Mouse (Mus musculus): ENCODE data around the gene Tbx20. TPM values are rescaled to one million over a fixed set of nuclear protein-coding genes. Genes with fewer than 3 reads are reported as not detected.
A peak's percentile ranks its signal among the peaks of the same experiment; 100 is the strongest.

The Tbx20 gene
- polyA plus RNA-seq, 1 experiment from 2014 or later: 0.39 TPM

GRCm38 (mm10) chr9:24744958-24745357, 29.1 kb downstream of the Tbx20 start:
- 94% methylated on average over 5 of the region's 5 CpGs for WGBS
- no peaks in the 10 kb centered on the region for H3K36me3 ChIP-seq
- H3K4me3 ChIP-seq: no peak overlapping the region
- DNase-seq (ENCODE audit: low spot score): no peak
- H3K27me3 ChIP-seq (ENCODE audit: low read depth, poor library complexity, severe bottlenecking): no peaks in the 10 kb centered on the region
- H3K27ac ChIP-seq (replicated peaks): no peak overlapping the region
- no peaks in the 10 kb centered on the region for H3K9me3 ChIP-seq (replicated peaks)
- no peaks in the 10 kb centered on the region for H3K4me1 ChIP-seq

GRCm38 (mm10) chr9:24701246-24701645, 72.9 kb downstream of the Tbx20 start:
- Histone ChIP-seq H3K27me3 (ENCODE audit: low read depth, poor library complexity, severe bottlenecking) (peaks cover 11% of the 10 kb centered on the region), H3K4me3 (no peak overlapping the region), H3K9me3 (replicated peaks) (peaks cover 9% of the 10 kb centered on the region; the same call in 1 of the 2 replicates), H3K36me3 (no peaks in the 10 kb centered on the region), H3K27ac (replicated peaks) (no peak overlapping the region), H3K4me1 (peaks cover 3% of the 10 kb centered on the region; the same call in 1 of the 2 replicates)
- no peak for DNase-seq (ENCODE audit: low spot score)

- peak overlapping the region; percentile 69 for H3K27ac ChIP-seq (replicated peaks)
- peak overlapping the region; percentile 66 for H3K4me3 ChIP-seq
Measured at GRCm38 (mm10) chr9:24696405-24696778, 77.7 kb downstream of the Tbx20 start.

GRCm38 (mm10) chr9:24695700-24696404, 78.3 kb downstream of the Tbx20 start, which contains the start of gene Dpy19l2:
Gene Dpy19l2 (minus strand): TSS chr9:24696293.
- Histone ChIP-seq H3K9me3 (replicated peaks) (peaks cover 9% of the 10 kb centered on the region; the same call in 1 of the 2 replicates), H3K27me3 (ENCODE audit: low read depth, poor library complexity, severe bottlenecking) (peaks cover 21% of the 10 kb centered on the region), H3K36me3 (no peaks in the 10 kb centered on the region), H3K4me1 (peaks cover 11% of the 10 kb centered on the region; the same call in 1 of the 2 replicates), H3K27ac (replicated peaks) (peak within 1 kb of the TSS; percentile 69), H3K4me3 (peak within 1 kb of the TSS; percentile 66)
- 2% methylated on average over 45 of the region's 45 CpGs for WGBS
- peak; percentile 80 for DNase-seq (ENCODE audit: low spot score)

More at GRCm38 (mm10) chr9:24696405-24696778, 77.7 kb downstream of the Tbx20 start:
- peaks cover 11% of the 10 kb centered on the region; the same call in 1 of the 2 replicates for H3K4me1 ChIP-seq
- H3K9me3 ChIP-seq (replicated peaks): peaks cover 9% of the 10 kb centered on the region; the same call in 1 of the 2 replicates
- H3K36me3 ChIP-seq: no peaks in the 10 kb centered on the region
- no peak for DNase-seq (ENCODE audit: low spot score)
- 17% methylated on average over 9 of the region's 9 CpGs for WGBS
- peaks cover 21% of the 10 kb centered on the region for H3K27me3 ChIP-seq (ENCODE audit: low read depth, poor library complexity, severe bottlenecking)

Other genes starting within 250 kb of the Tbx20 start
- not detected in 2 replicates for gene Cypt4, start 149.1 kb downstream of the Tbx20 start, polyA plus RNA-seq (2016; fragmentation: Nextera tagmentation; extraction: Ambion mirVana)
- 0.10 and 0.11 TPM in 2 replicates for gene Dpy19l2, start 78.0 kb downstream of the Tbx20 start, polyA plus RNA-seq (2016; fragmentation: Nextera tagmentation; extraction: Ambion mirVana)